ENCODE assay signal across 9 mouse cellular contexts in the genomic region with DNA sequence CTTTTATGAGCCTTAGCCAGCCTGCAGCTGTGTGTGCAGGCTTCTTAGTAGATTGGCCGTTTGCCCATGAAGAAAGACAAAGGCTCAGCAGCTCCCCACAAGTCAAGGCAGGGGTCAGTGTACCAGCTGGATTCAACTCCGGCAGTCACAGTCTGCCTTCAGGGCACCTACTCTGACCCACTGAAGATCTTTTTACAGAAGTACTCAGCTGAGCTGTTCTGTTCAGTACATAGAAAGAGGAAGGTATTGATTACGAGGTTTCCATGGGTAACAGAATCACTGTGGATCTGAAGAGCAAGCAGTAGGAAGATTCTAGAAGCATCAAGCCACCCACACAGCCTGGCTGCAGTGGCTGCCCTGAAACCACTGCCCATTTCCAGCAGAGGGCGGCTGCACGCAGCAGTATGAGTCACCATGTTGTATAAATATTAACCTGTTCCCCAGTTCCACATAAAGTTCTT.
A peak's percentile ranks its signal among the peaks of the same experiment; 100 is the strongest.
DNase-seq lines count a peak whose midpoint lies in the region; ATAC-seq lines count a peak whose summit lies in the region.
"Had no signal": no experiment of that assay in that cellular context is flagged by ENCODE, and none has a peak within 500 bp of the region (broad histone marks: within the 10 kb centered on the region; RNA-seq: fewer than 3 reads in every experiment).

No protein-coding gene starts in this region.

- 66% methylated on average over 5 of the region's 5 CpGs for WGBS in heart, embryonic 10.5 days
- 37% methylated on average over 5 of the region's 5 CpGs for WGBS in embryonic facial prominence, embryonic 11.5 days
- 36% methylated on average over 5 of the region's 5 CpGs for WGBS in lung, embryonic 15.5 days
- 37% methylated on average over 5 of the region's 5 CpGs for WGBS in stomach, embryonic 14.5 days

- no peaks in the 10 kb centered on the region for H3K9me3 ChIP-seq in heart, embryonic 10.5 days
- H3K9me3 ChIP-seq in embryonic facial prominence, embryonic 11.5 days (replicated peaks; ENCODE audit: control insufficient read depth, low read length): no peaks in the 10 kb centered on the region
- no peaks in the 10 kb centered on the region for H3K9me3 ChIP-seq in lung, embryonic 15.5 days
- H3K9me3 ChIP-seq in stomach, embryonic 14.5 days (ENCODE audit: control insufficient read depth, low read depth, low read length): no peaks in the 10 kb centered on the region
- H3K9me3 ChIP-seq: G1E had no signal

- no peaks in the 10 kb centered on the region for H3K4me1 ChIP-seq in heart, embryonic 10.5 days
- H3K4me1 ChIP-seq in embryonic facial prominence, embryonic 11.5 days (ENCODE audit: control insufficient read depth, insufficient read depth, low read length): no peaks in the 10 kb centered on the region
- peaks cover 4% of the 10 kb centered on the region; the same call in 1 of the 2 replicates for H3K4me1 ChIP-seq in lung, embryonic 15.5 days
- H3K4me1 ChIP-seq in stomach, embryonic 14.5 days (ENCODE audit: control insufficient read depth, insufficient read depth, low read length): no peaks in the 10 kb centered on the region

- no peak overlapping the region for H3K9ac ChIP-seq in embryonic facial prominence, embryonic 11.5 days (replicated peaks; ENCODE audit: low read length)
- H3K9ac ChIP-seq in lung, embryonic 15.5 days: no peak overlapping the region
- no peak overlapping the region for H3K9ac ChIP-seq in stomach, embryonic 14.5 days (replicated peaks; ENCODE audit: low read depth, low read length)

- no peaks in the 10 kb centered on the region for H3K27me3 ChIP-seq in heart, embryonic 10.5 days (ENCODE audit: insufficient read depth, poor library complexity, severe bottlenecking)
- no peaks in the 10 kb centered on the region for H3K27me3 ChIP-seq in embryonic facial prominence, embryonic 11.5 days (ENCODE audit: control insufficient read depth, insufficient read depth, low read length)
- no peaks in the 10 kb centered on the region for H3K27me3 ChIP-seq in lung, embryonic 15.5 days
- H3K27me3 ChIP-seq in stomach, embryonic 14.5 days (ENCODE audit: control insufficient read depth, insufficient read depth, low read length): no peaks in the 10 kb centered on the region

- H3K4me2 ChIP-seq in embryonic facial prominence, embryonic 11.5 days (ENCODE audit: low read depth, low read length): no peak overlapping the region
- no peak overlapping the region for H3K4me2 ChIP-seq in lung, embryonic 15.5 days
- H3K4me2 ChIP-seq in stomach, embryonic 14.5 days (replicated peaks; ENCODE audit: low read depth, low read length): no peak overlapping the region

- DNase-seq in heart, postnatal 10 days: peak; percentile 25 to 43
- no peak for DNase-seq in heart, embryonic 10.5 days (ENCODE audit: low spot score)
- peak; percentile 19 for DNase-seq in ZHBTc4 (ENCODE audit: low read depth, low spot score)
- peak; percentile 51 for DNase-seq in embryonic facial prominence, embryonic 11.5 days (ENCODE audit: low spot score)
- DNase-seq in kidney, adult 11 months: peak; percentile 51
- DNase-seq in thymus, adult 18-20 months: no peak

- peak; percentile 81; the same call in 1 of the 2 replicates for ATAC-seq in embryonic facial prominence, embryonic 11.5 days (replicated peaks; ENCODE audit: insufficient number of reproducible peaks, low FRiP score, low TSS enrichment, low read depth)
- ATAC-seq in lung, embryonic 15.5 days (ENCODE audit: borderline replicate concordance, extremely low read depth, low FRiP score, low TSS enrichment): peak; percentile 87
- ATAC-seq in stomach, embryonic 14.5 days (ENCODE audit: insufficient number of reproducible peaks, insufficient read depth, low FRiP score, low read depth): peak; percentile 85

- no peak overlapping the region for H3K27ac ChIP-seq in heart, embryonic 10.5 days
- H3K27ac ChIP-seq in embryonic facial prominence, embryonic 11.5 days (replicated peaks; ENCODE audit: low read depth, low read length): no peak overlapping the region
- H3K27ac ChIP-seq in lung, embryonic 15.5 days: peak overlapping the region; percentile 41; the same call in 1 of the 2 replicates
- H3K27ac ChIP-seq in stomach, embryonic 14.5 days (ENCODE audit: low read length): peak overlapping the region; percentile 21; the same call in 1 of the 2 replicates

- no peak overlapping the region for H3K4me3 ChIP-seq in heart, embryonic 10.5 days
- no peak overlapping the region for H3K4me3 ChIP-seq in embryonic facial prominence, embryonic 11.5 days (ENCODE audit: low read depth, low read length)
- H3K4me3 ChIP-seq in lung, embryonic 15.5 days: no peak overlapping the region
- no peak overlapping the region for H3K4me3 ChIP-seq in stomach, embryonic 14.5 days (ENCODE audit: low read depth, low read length)

- H3K36me3 ChIP-seq in heart, embryonic 10.5 days: peaks cover 4% of the 10 kb centered on the region; the same call in 1 of the 2 replicates
- no peaks in the 10 kb centered on the region for H3K36me3 ChIP-seq in embryonic facial prominence, embryonic 11.5 days (replicated peaks; ENCODE audit: control insufficient read depth, insufficient read depth, low read depth, low read length)
- no peaks in the 10 kb centered on the region for H3K36me3 ChIP-seq in lung, embryonic 15.5 days
- peaks cover 4% of the 10 kb centered on the region; the same call in 1 of the 2 replicates for H3K36me3 ChIP-seq in stomach, embryonic 14.5 days (ENCODE audit: control insufficient read depth, insufficient read depth, low read length)

- intact Hi-C loops in heart, postnatal 10 days (cut with DNase I): loop anchor here (1.0 to 2.0 kb wide), 2 partner anchors 237 to 267 kb away; no protein-coding TSS in a partner anchor

Comparison
In these comparisons a context has a peak if more than half of its experiments do, and no peak if none do; other contexts are left out.
1. DNase-seq: peak in heart, postnatal 10 days (2 of 2), ZHBTc4 (single experiment), embryonic facial prominence, embryonic 11.5 days (single experiment) and kidney, adult 11 months (single experiment); none in heart, embryonic 10.5 days (single experiment) and thymus, adult 18-20 months (0 of 2).
2. H3K27ac ChIP-seq: peak in lung, embryonic 15.5 days (single experiment) and stomach, embryonic 14.5 days (single experiment); none in heart, embryonic 10.5 days (single experiment) and embryonic facial prominence, embryonic 11.5 days (single experiment).
3. Peak in every context shown above with its lines, with median percentiles within 50 percentile points of each other: ATAC-seq.